Mouse (Mus musculus): Measurements from ENCODE around the gene Vmn1r231. TPM values are rescaled to one million over a fixed set of nuclear protein-coding genes. Genes with fewer than 3 reads are reported as not detected.
A peak's percentile ranks its signal among the peaks of the same experiment; 100 is the strongest.

Vmn1r231 gene
- polyA plus RNA-seq (2016; fragmentation: Nextera tagmentation; extraction: Ambion mirVana) = not detected in 2 replicates

DNA sequence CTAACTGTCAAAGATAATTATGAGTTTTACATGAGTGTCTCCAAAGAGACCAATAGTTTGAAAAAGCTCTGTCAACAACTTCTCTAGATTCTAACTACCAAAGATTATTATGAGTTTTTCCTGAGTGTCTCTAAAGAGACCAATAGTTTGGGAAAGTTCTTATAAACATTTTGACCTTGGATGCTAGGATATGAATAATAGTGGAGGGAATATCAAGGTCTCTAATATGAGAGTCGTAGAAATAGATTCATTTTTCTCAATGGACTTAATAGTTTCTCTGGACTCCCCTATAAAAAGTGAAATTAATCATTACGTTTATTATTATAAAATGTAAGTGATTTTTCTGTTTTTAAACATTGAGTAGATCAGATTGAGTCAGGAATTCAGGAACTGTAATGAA lies at the start of gene Vmn1r231:
Vmn1r231 (minus strand) TSS at position 101 of the 400 bp plus-strand sequence.
- Histone ChIP-seq H3K9ac (no peak within 1 kb of the TSS), H3K9me3 (replicated peaks) (no peaks in the 10 kb centered on the region), H3K4me1 (no peaks in the 10 kb centered on the region), H3K4me3 (no peak within 1 kb of the TSS), H3K27me3 (replicated peaks) (no peaks in the 10 kb centered on the region), H3K36me3 (no peaks in the 10 kb centered on the region), H3K27ac (no peak within 1 kb of the TSS), H3K4me2 (no peak within 1 kb of the TSS)
- 48% methylated on average over 2 of the region's 2 CpGs for WGBS (ENCODE audit: insufficient replicate concordance)
- ATAC-seq = no peak

DNA sequence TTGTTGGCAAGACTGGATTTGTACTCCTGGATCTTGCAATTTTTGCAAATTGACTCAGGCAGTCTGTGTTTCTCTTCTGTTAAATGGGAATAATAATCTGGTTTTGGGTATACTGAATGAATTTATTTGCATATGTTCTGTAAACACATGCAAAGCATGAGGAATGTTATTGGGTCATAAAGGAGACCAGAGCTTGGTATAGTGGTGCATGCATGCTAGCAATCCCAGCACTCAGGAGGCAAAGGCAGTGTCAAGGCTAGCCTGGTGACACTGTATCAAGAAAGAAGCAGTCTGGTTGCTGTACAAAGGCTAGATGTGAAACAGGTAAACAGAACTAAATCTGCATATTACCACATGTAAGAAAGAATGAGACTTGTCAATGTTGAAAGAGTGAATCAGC lies 41.7 kb upstream of the Vmn1r231 start:
- H3K4me3 ChIP-seq = peak overlapping the region; percentile 86
- peaks cover 33% of the 10 kb centered on the region for H3K4me1 ChIP-seq
- no peaks in the 10 kb centered on the region for H3K9me3 ChIP-seq (replicated peaks)
- peak overlapping the region; percentile 82 for H3K4me2 ChIP-seq
- no peak for ATAC-seq
- peaks cover 15% of the 10 kb centered on the region for H3K36me3 ChIP-seq
- no peaks in the 10 kb centered on the region; the same call in 1 of the 2 replicates for H3K27me3 ChIP-seq (replicated peaks)
- no peak overlapping the region for H3K27ac ChIP-seq
- H3K9ac ChIP-seq = peak overlapping the region; percentile 86

DNA sequence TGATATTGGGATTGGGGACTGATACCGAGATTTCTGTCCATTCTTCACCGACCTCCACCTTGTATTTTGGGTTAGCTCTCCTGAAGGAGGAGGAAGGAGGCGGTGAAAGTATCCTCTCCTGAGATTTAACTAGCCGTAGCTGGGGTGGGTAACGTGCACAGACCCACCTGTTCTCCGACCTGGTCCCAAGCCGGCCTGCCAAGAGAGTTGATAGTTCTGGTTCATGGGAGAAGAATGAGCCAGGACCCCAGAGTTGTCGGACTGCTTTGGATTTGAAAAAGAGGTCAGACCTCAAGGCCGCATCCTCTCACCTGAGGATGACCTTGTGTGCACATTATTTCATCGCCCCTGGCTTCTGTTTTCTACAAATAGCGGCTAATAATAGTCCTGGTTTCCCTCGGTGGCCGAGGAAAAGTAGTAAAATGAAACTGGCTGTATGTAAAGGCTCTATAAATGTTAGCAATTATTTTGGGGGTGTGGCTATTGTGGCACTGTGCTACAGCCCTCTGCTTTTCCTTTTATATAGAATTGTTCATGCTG lies 41.2 kb upstream of the Vmn1r231 start:
- Histone ChIP-seq H3K4me2 (peak overlapping the region; percentile 82), H3K4me1 (peaks cover 33% of the 10 kb centered on the region), H3K9me3 (replicated peaks) (no peaks in the 10 kb centered on the region), H3K4me3 (peak overlapping the region; percentile 86), H3K36me3 (peaks cover 10% of the 10 kb centered on the region), H3K9ac (peak overlapping the region; percentile 86), H3K27ac (peak overlapping the region; percentile 92), H3K27me3 (replicated peaks) (no peaks in the 10 kb centered on the region; the same call in 1 of the 2 replicates)
- under 1% methylated on average over 13 of the region's 13 CpGs for WGBS (ENCODE audit: insufficient replicate concordance)
- ATAC-seq = no peak

DNA sequence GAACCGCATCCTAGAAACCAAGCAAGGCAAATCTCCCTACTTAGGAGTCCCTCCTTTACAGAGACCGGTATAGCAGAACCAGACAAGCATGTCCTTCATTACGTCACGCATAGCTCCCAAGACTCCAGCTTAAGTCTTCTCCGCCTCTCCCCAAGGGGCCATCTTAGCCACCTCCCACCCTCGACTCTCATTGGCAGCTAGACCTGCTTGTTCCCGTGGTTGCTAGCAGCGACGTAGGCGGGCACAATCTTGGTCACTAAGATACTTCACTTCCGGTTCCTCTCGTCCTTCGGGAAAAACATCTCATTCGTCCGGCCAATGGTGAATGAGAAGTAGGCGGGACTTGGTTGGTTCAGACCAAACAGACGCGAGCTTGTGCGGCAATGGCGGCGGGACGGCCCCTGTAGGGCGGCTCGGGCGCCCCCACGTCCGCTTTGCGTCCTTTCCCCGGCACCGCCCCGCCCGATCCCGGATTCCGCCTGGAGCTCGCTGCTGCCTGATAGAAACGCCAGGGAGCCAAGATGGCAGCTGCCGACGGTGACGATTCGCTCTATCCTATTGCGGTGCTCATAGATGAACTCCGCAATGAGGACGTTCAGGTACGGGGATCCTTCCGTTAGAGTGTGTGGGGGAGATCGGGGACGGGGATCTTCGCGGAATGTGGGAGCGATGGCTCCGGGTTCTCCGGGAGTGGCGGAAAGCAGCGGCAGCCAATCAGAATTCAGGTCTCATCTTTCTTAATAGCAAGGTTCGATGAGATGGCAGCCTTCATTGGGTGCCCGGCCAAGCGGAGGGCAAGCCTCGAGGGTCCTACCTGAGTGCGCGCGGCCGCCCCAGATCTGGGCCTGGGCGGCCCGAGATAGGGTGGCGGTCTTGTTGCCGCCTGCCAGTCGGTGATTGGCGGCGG lies 40.3 kb upstream of the Vmn1r231 start, which contains the start of gene Ppp2r1a:
Ppp2r1a (plus strand) TSS at position 327 of the 907 bp plus-strand sequence.
- WGBS (ENCODE audit: insufficient replicate concordance) = 2% methylated on average over 69 of the region's 69 CpGs
- ATAC-seq = peak; percentile 98

DNA sequence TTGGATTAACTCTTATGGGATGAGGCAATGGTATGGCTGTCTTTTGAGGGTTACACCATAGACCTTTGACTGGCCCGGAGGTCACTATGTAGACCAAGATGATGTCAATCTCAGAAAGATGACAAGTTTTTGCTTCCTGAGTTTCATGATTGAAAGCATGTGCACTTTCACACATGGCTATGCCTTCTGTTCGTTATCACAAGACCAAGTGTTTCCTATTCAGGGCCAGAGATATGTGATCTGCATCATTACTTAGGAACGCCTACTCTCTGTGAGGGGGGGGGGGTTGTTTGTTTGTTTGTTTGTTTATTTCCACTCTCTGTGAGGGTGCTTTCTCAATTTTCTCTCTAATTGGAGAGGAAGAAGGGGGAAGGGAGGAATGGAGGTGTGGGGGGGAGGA lies 39.3 kb upstream of the Vmn1r231 start:
- Histone ChIP-seq H3K4me1 (peaks cover 29% of the 10 kb centered on the region), H3K9ac (peak overlapping the region; percentile 56), H3K27me3 (replicated peaks) (no peaks in the 10 kb centered on the region; the same call in 1 of the 2 replicates), H3K27ac (peak overlapping the region; percentile 77), H3K9me3 (replicated peaks) (no peaks in the 10 kb centered on the region), H3K36me3 (0 out of 2 replicates have a peak, but pooled peaks cover 2% of the 10 kb centered on the region), H3K4me3 (peak overlapping the region; percentile 86), H3K4me2 (peak overlapping the region; percentile 75)
- no peak for ATAC-seq
- 43% methylated on average over 3 of the region's 3 CpGs for WGBS (ENCODE audit: insufficient replicate concordance)

More for the DNA sequence above, 40.3 kb upstream of the Vmn1r231 start, which contains the start of gene Ppp2r1a:
- H3K9ac ChIP-seq = peak within 1 kb of the TSS; percentile 86
- H3K4me1 ChIP-seq = peaks cover 33% of the 10 kb centered on the region
- 0 out of 2 replicates have a peak, but pooled peaks cover 3% of the 10 kb centered on the region for H3K36me3 ChIP-seq
- no peaks in the 10 kb centered on the region for H3K9me3 ChIP-seq (replicated peaks)
- H3K27ac ChIP-seq = peak within 1 kb of the TSS; percentile 92
- H3K27me3 ChIP-seq (replicated peaks) = no peaks in the 10 kb centered on the region; the same call in 1 of the 2 replicates
- H3K4me2 ChIP-seq = peak within 1 kb of the TSS; percentile 82
- H3K4me3 ChIP-seq = peak within 1 kb of the TSS; percentile 86

DNA sequence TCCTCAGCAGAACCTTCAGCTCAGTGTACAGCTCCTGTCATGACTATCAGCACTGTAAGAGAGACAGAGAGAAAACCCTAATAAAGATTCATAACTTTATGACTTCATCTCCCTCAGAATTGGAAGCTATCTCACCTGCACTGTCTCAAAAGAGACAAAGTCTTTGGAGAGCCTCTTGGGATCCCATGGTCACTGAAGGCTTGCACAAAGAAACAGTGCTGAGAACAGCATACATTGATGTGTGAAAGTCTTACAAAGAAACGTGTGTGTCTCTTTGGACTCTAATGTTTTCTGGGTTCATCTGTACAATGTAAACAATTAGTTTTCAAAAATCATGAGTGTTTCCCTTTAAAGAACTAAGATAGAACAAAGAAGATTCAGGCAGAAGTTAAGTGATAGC lies 14.7 kb upstream of the Vmn1r231 start, which contains the start of gene Vmn1r232:
Vmn1r232 (minus strand) TSS at position 101 of the 400 bp plus-strand sequence.
- Histone ChIP-seq H3K4me2 (no peak within 1 kb of the TSS), H3K36me3 (no peaks in the 10 kb centered on the region), H3K9me3 (replicated peaks) (no peaks in the 10 kb centered on the region), H3K27me3 (replicated peaks) (no peaks in the 10 kb centered on the region), H3K4me1 (no peaks in the 10 kb centered on the region), H3K9ac (no peak within 1 kb of the TSS), H3K4me3 (no peak within 1 kb of the TSS), H3K27ac (no peak within 1 kb of the TSS)
- ATAC-seq = no peak
- 35% methylated on average over 1 of the region's 1 CpGs for WGBS (ENCODE audit: insufficient replicate concordance)

DNA sequence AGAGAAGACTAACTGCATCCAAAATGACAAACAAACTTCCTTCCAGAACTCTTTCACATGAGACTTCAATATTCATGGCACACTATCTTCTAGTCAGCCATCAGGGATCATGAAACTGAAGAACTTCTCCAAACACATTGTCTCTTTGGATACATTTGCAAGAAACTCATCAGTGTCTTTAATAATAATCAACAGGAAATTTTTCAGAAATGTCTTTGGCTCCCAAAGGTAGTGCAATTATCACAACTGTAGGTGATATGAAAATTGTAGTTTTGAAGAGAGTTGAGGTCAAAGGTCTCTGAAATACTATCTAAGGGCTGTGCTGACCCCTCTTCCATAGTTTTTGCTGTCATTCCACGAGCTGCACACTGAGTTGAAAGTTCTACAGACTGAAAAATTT lies 64.7 kb downstream of the Vmn1r231 start, which contains the start of gene Vmn1r230:
Vmn1r230 (plus strand) TSS at position 301 of the 400 bp plus-strand sequence.
- Histone ChIP-seq H3K4me1 (no peaks in the 10 kb centered on the region), H3K27me3 (replicated peaks) (no peaks in the 10 kb centered on the region), H3K4me2 (no peak within 1 kb of the TSS), H3K9ac (no peak within 1 kb of the TSS), H3K27ac (no peak within 1 kb of the TSS), H3K36me3 (no peaks in the 10 kb centered on the region), H3K4me3 (no peak within 1 kb of the TSS), H3K9me3 (replicated peaks) (no peaks in the 10 kb centered on the region)
- ATAC-seq = no peak
- WGBS (ENCODE audit: insufficient replicate concordance) = 0% methylated on average over 1 of the region's 1 CpGs

Other genes with a start within 250 kb of the Vmn1r231 start
- not detected in 2 replicates for gene Vmn1r226, start 222.2 kb downstream of the Vmn1r231 start, polyA plus RNA-seq (2016; fragmentation: Nextera tagmentation; extraction: Ambion mirVana)
- gene Vmn1r227, start 175.2 kb downstream of the Vmn1r231 start, polyA plus RNA-seq (2016; fragmentation: Nextera tagmentation; extraction: Ambion mirVana) = not detected in 2 replicates
- gene Vmn1r228, start 118.9 kb downstream of the Vmn1r231 start, polyA plus RNA-seq (2016; fragmentation: Nextera tagmentation; extraction: Ambion mirVana) = not detected in 2 replicates
- gene Vmn1r229, start 93.5 kb downstream of the Vmn1r231 start, polyA plus RNA-seq (2016; fragmentation: Nextera tagmentation; extraction: Ambion mirVana) = not detected in 2 replicates
- not detected in 2 replicates for gene Vmn1r230, start 64.6 kb downstream of the Vmn1r231 start, polyA plus RNA-seq (2016; fragmentation: Nextera tagmentation; extraction: Ambion mirVana)
- not detected in 2 replicates for gene Vmn1r232, start 14.6 kb upstream of the Vmn1r231 start, polyA plus RNA-seq (2016; fragmentation: Nextera tagmentation; extraction: Ambion mirVana)
- 142 and 143 TPM in 2 replicates for gene Ppp2r1a, start 40.2 kb upstream of the Vmn1r231 start, polyA plus RNA-seq (2016; fragmentation: Nextera tagmentation; extraction: Ambion mirVana)
- not detected in 2 replicates for gene Vmn1r233, start 91.4 kb upstream of the Vmn1r231 start, polyA plus RNA-seq (2016; fragmentation: Nextera tagmentation; extraction: Ambion mirVana)
- 6.4 and 6.9 TPM in 2 replicates for gene Zfp160, start 103.8 kb upstream of the Vmn1r231 start, polyA plus RNA-seq (2016; fragmentation: Nextera tagmentation; extraction: Ambion mirVana)

Data from liver, embryonic 12.5 days (tissue).